Mouse (Mus musculus) bone marrow macrophage, adult 2 months (primary cell): ENCODE results near the gene Plac1. TPM values are rescaled to one million over a fixed set of nuclear protein-coding genes. Genes with fewer than 3 reads are reported as not detected.
"Not testable (repeated sequence)": the region's sequence is repeated elsewhere in the genome, so short reads cannot be mapped to it uniquely, and the experiment has no call there.

Source experiments
- H3K27ac ChIP-seq: 2 replicates; pipeline ENCODE4 v1.5.1; 2012; ENCODE audit warnings: low read depth, low read length; ENCODE audit not compliant: insufficient read depth
- H3K4me1 ChIP-seq: 2 replicates; pipeline ENCODE4 v1.6.1; 2012; ENCODE audit warnings: low read length; ENCODE audit not compliant: control insufficient read depth, insufficient read depth
- H3K4me3 ChIP-seq: 2 replicates; pipeline ENCODE4 v1.5.1; 2012; ENCODE audit warnings: mild to moderate bottlenecking, low read length, moderate library complexity; ENCODE audit not compliant: insufficient read depth
- CTCF ChIP-seq: IDR thresholded peaks from 2 replicates; pipeline ENCODE4 v1.5.1; 2012; ENCODE audit warnings: low read depth, mild to moderate bottlenecking, low read length, moderate library complexity
- POLR2A ChIP-seq: IDR thresholded peaks from 2 replicates; pipeline ENCODE4 v1.6.1; 2012; ENCODE audit warnings: mild to moderate bottlenecking, low read depth, low read length, borderline replicate concordance
- polyA plus RNA-seq: library from polyadenylated mRNA; stranded (reverse); fragments of >200 nt; gene quantifications from 2 replicates; pipeline ENCODE4 v1.2.4, GENCODE M21; 2012; ENCODE audit not compliant: missing spikeins, insufficient read depth, insufficient read length

Plac1 gene
- polyA plus RNA-seq, 1 experiment = not detected

DNA sequence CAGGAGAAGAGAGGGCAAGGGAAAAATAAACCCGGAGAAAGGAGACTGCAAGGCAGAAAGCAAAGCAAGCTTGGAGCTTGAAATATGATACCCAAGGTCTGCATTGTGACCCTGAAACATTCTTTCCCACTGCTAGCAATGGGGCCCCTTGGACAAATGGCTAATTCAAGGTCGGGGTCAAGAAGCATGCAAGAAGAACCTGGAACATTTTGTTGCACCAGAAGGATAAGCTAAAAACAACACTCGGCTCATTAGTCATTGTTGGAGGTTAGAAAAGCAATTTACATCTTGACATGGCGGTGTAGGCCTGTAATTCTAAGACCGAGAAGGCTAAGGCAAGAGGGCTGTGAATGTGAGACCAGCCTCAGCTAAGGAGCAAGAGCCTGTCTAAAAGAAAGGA, 200.3 kb downstream of the Plac1 start:
- no peak overlapping the region for H3K27ac ChIP-seq
- H3K4me1 ChIP-seq = peaks cover 5% of the 10 kb centered on the region
- H3K4me3 ChIP-seq = no peak overlapping the region
- TF ChIP-seq CTCF (no peak), POLR2A (no peak)

DNA sequence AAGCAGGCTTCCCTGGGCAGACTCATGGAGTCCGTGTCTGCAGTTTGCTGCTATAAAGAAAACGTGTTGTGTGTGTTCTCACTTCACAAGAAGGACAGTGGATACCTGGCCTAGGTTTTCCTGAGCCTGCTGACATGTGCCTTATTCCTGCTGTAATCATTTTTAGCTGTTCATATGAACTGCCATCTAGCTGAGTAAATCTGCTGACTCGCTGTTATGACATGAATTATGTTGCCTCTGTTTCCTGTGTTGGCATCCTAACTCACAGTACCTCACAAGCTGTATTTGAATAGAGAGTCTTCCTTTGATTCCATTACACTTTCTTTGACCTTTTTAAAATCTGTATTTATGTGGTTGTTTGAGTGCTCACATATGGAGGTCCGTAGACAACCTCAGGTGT, 201.7 kb downstream of the Plac1 start:
- Histone ChIP-seq H3K4me3 (no peak overlapping the region), H3K27ac (no peak overlapping the region), H3K4me1 (peaks cover 2% of the 10 kb centered on the region; the same call in 1 of the 2 replicates)
- TF ChIP-seq POLR2A (no peak), CTCF (no peak)

- no peak overlapping the region for H3K27ac ChIP-seq
- no peak overlapping the region for H3K4me3 ChIP-seq
- no peak for TF ChIP-seq CTCF
- no peak for TF ChIP-seq POLR2A
- H3K4me1 ChIP-seq = peaks cover 2% of the 10 kb centered on the region
Observed at GRCm38 (mm10) chrX:53029559-53029958, 210.4 kb downstream of the Plac1 start.

GRCm38 (mm10) chrX:53025471-53026223, 214.3 kb downstream of the Plac1 start:
- H3K4me1 ChIP-seq = peaks cover 2% of the 10 kb centered on the region
- no peak overlapping the region for H3K27ac ChIP-seq
- no peak overlapping the region for H3K4me3 ChIP-seq
- TF ChIP-seq POLR2A = no peak
- TF ChIP-seq CTCF = no peak

DNA sequence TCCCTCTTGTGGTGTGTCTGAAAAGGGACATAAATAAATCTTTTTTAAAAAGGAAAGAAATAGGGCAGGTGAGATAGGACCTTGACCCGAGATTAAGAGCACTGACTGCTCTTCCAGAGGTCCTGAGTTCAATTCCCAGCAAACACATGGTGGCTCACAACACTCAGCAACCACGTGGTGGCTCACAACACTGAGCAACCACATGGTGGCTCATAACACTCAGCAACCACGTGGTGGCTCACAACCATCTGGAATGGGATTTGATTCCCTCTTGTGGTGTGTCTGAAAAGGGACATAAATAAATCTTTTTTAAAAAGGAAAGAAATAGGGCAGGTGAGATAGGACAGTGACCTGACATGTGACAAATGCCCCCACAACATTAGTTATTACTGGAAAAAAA, 215.6 kb downstream of the Plac1 start:
- not testable (repeated sequence) for H3K27ac ChIP-seq, H3K4me3 ChIP-seq, H3K4me1 ChIP-seq

DNA sequence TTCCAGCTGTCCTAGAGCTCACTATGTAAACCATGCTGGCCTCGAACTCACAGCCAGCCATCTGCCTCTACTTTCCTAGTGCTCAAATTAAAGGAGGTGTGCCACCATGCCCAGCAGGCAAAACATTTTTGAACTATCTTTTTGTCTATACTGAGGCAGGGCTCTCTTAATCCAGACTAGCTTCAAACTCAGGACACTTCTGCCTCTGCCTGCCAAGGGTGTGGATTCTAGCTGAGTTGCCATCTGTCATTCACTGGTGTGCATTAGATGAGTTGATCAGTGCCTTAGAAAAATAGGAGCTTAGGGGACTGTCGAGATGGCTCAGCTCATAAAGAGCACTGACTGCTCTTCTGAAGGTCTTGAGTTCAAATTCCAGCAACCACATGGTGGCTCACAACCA, 216.9 kb downstream of the Plac1 start:
- Histone ChIP-seq H3K4me3 (no peak overlapping the region), H3K27ac (no peak overlapping the region), H3K4me1 (no peaks in the 10 kb centered on the region)
- TF ChIP-seq CTCF (no peak), POLR2A (no peak)

Other genes starting within 250 kb of the Plac1 start
- gene Fam122b, start 29.7 kb upstream of the Plac1 start, polyA plus RNA-seq = 7.3 and 8.7 TPM in 2 replicates
- not detected in 2 replicates for gene Fam122c, start 33.3 kb upstream of the Plac1 start, polyA plus RNA-seq
- gene Mospd1, start 130.4 kb upstream of the Plac1 start, polyA plus RNA-seq = 24.9 and 26.2 TPM in 2 replicates
- gene Etd, start 194.8 kb upstream of the Plac1 start, polyA plus RNA-seq = not detected in 2 replicates